Mouse (Mus musculus) c-Kit-positive CD71-positive TER-119-negative erythroid progenitor cells, embryonic 14.5 days (primary cell): ENCODE results near the gene Dnajc28.

Experiments
- DNase-seq: peaks from one replicate; pipeline ENCODE4 v3.0.0-alpha.2; 2013; ENCODE audit warnings: low read depth

The Dnajc28 gene

DNA sequence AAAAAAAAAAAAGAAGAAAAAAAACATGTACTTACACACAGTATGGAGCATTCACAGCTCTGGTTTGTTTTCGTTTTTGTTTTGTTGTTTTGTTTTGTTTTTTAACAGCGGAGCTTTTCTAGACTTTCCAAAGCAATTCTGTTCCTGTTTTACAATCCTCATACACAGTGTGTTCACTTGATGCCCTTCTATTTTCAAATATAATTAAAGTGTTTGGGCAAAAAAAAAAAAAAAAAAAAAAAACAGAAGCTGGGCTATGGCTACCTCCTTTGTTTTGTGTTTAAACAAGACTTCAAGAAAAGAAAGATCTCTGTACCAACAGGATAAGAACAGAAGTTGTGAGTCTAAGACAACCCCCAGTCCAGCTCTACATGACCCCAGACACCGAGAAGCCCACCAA lies 30.1 kb downstream of the Dnajc28 start:
- no peak for DNase-seq

DNA sequence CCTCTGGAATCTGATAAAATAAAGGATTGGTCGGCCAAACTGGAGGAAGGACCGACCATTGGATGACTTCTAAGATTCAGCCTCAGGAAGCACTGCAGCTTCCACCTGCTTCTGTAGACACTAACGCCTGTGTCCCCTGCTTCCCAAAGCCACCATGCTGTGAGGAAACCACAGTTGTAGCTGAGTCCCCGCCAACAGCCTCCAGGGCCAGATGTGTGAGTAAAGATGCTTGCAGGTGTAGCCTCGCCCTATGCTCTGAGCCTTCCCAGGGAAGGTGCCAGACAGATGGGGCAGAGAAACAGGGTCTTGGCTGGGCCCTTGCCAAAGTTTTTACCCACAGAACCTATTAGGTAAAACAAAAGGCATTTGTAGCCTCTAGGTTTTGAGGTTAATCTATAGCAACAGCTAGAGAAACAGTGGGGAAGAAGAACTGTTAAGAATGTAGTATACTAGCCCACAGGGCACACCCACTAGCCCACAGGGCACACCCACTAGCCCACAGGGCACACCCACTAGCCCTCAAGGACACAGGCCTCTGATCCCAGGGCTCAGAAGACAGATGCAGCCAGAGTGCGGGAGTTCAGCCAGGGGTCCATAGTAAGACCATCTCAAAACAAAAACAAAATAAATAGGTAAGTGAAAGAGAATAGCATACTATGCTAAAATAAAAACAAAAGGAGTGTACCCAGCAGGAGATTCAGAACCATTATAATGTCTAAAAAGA lies 30.9 kb downstream of the Dnajc28 start:
- DNase-seq, result no peak

DNA sequence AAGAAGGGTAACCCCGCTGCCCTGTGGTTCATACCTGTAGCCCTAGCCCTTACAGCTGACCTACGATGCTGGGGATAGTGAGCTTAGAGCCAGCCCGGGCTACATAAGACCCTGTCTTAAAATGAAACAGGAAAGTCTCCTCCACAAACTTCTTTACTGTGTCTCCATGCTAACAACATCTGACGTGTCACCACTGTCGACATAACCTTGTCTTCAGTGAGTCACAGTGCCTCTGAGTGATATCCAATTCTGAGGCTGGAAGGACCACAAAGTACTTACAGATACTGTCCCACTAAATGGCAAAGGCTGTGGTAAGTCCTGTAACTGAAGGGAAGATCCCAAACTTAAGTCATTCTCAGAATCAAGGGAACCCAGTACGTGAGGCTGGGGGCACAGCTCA lies 32.6 kb downstream of the Dnajc28 start:
- no peak for DNase-seq

DNA sequence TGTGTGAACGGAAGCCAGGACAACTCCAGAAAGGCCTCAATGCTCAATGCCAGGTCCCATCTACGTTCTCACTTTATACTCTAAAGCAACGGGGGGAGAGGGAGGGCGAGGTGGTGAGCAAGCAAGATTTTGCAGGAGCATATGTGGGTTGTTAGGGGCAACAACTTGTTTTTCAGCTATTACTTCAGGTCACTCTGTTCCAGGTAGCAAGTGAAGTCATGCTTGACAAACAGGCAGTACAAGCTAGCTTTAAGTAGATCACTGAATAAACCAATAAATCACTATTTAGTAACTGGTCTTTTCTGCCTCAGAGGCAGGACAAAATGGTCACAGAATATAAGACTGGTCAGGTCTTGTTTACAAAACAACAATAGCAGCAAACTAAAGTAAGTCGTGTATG lies 33.2 kb downstream of the Dnajc28 start:
- DNase-seq, result no peak

DNA sequence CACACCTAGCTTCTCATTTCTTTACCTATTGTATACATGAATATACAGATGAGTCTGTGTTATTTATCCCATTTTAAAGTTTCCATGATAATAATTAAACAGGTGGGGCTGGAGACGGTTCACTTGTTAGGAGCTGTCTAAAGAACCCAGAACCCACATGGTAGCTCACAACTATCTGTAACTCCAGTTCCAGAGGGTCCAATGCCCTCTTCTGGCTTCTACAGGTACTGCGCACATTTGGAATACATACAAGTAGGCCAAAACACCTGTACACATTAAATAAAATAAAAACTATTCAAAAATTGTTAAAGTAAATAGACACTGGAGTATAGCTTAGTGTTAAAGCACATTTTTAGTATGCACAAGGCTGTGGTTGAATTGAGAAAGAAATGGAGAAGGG lies 36.5 kb downstream of the Dnajc28 start:
- DNase-seq, result peak; percentile 44

DNA sequence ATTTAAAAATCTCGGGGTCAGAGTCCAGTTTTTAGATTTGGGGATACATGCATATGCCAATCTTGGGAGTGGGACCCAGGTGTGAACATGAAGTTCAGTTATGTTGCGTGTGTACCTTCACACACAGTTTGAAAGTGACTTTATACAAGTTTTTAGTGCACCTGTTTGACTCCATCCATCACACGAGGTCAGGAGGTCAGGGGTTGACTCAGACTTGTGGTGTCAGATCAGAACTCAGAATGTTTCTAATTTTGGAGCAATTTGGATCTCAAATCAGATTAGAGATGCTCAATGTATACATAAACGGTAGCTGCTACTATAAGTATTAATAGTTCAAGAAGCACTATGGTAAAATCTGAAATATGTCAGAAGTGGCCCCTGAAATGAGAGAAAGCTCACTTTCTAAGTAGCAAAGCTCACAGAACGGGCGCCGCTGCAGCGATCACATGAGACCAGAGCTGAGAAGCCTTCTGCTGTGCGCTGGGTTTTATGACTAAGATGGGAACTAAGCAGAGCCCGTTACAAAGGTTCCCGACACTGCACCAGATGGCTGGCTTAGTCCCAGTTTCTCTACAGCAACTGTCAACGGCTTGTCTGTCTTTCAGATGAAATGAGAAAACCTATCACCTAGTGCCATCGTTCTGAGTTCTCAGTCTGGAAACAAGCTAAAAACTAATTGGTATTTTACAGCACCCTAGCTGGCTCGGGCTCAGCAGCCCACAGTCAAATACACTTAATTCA lies 39.7 kb downstream of the Dnajc28 start:
- DNase-seq, result no peak

DNA sequence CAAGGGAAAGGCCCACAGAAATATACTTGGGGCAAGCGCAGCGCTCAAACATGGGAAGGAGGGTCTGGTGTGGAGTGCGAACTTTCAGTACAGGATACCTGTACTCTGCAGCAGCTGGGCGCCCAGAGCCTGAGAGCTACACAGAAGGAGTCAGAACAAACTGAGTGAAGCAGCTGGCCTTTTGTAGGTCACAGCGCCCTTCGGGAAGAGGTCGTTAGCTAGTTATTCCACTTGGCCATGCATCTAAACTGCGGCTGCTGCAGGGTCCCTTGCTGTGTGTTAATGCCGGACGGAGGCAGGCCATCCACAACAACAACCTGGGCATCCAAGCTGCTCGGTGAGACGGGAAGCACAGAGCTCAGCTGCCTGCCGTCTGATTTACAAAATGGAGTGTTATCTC lies 43.7 kb downstream of the Dnajc28 start:
- no peak for DNase-seq

DNA sequence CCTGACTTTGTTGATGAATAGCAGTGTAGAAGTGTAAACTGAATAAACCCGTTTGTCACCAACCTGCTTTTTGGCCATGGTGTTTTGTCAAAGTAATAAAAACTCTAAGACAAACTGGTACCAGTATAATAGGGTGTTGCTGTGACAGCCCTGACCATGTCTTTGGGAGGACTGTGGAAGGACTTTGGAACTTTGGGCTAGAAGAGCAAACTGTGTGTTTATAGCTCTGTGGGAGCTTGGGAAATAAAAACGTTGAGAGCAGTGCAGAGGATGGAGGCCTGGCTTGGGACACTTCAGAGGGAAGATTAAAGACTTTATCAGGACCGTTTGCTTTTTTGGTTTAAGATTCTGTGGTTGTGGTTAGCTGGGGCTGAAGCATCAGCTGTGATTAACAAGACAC lies 47.7 kb downstream of the Dnajc28 start:
- no peak for DNase-seq

DNA sequence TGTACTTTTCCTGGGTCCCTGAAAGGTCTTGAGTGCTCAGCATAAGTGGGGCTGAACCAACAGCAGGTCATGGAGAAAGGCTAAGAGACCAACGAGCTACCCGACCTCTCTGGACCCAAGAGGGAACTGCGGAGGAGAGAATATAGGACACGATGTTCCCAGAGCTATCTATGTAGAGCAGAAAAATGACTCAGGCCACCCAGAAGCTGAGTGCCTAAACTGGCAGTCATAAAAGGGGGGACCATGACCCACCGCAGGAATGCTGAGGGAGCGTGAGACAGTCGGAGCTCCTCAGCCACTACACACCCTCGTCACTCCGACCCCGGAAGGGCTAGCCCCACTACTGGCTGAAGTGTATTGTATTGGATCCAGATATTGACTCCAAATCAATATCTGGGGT lies 49.9 kb downstream of the Dnajc28 start:
- DNase-seq, result no peak

DNA sequence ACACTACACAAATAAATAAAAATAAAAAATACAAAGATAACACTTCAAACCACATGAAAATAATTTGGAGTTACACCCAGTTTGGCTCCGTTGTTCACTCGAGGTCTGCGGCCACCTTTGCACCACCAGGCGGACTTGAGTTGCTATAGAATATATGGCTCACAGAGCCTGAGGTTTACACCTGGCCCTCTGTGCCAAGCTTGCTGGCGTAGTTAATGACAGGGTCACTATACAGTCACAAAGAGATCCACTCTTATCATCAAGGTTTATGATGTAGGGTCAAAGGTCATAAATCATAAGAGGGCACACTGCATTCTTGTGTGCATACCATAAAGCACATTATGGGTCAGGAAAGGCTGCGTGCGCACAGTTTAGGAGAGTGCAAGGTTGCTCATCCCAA lies 52.8 kb downstream of the Dnajc28 start:
- no peak for DNase-seq

DNA sequence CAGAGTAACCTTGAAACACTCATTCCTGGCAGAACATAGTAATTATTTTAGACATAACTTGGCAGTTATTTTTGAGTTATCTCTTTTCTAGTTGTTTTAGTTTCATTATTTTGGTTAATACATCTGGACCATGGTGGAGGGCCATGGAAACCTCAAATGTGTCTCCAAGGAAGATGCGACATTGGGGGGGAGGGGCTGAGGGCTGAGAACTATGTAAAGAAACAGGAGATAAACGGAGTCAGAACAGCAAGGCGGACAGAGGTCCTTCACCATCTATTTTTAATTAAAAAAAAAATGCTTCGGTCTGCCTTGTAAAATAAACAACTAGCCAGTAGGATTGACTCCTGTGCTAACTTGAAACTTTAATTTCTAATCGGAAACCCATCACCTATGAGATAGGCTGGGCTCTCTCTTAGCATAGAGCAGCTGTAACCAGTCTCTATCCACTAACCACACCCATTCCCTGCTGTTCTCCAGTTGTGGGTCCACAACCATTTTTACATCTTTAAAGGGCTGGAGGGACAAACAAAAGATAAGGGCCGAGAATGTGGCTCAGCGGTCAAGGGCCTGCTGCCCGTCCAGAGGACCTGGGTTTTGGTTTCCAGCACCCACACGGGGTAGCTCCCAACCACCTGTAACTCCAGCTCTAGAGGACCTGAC lies 53.4 kb downstream of the Dnajc28 start:
- DNase-seq, result no peak

DNA sequence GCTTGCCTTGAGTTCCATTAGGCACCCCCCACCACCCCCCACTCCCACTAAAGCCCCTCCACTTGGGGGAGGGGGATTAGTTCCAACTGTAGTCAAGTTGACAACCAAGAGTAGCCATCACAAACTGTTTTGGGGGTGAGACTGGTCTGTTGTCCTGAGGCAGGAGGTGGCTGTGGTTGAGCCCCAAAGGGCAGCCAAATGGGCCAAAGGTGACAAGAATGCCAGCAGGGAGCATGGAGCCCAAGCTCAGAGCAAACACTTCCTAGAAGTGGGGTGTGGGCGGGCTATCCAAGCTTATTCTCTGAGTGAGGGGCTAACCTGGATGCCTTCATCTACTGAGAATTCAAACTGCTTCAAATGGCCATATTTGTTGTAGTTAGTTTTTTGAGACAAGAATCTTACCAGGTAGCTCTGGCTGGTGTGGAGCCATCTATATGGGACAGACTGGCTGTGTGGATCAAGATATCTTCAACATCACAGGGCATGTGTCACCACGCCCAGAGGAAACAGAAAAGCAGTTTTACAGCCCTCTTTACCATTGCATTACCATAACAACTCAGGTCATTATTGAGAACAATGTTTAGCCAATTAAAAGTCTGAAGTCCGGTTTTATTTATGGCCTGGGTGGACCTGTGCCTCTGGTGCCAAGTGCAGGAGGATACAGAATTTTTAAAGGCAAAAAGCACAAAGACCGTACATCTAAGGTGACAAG lies 54.1 kb downstream of the Dnajc28 start:
- peak; percentile 47 for DNase-seq
